Mouse (Mus musculus): Measurements from ENCODE around the gene Dars.

DNA sequence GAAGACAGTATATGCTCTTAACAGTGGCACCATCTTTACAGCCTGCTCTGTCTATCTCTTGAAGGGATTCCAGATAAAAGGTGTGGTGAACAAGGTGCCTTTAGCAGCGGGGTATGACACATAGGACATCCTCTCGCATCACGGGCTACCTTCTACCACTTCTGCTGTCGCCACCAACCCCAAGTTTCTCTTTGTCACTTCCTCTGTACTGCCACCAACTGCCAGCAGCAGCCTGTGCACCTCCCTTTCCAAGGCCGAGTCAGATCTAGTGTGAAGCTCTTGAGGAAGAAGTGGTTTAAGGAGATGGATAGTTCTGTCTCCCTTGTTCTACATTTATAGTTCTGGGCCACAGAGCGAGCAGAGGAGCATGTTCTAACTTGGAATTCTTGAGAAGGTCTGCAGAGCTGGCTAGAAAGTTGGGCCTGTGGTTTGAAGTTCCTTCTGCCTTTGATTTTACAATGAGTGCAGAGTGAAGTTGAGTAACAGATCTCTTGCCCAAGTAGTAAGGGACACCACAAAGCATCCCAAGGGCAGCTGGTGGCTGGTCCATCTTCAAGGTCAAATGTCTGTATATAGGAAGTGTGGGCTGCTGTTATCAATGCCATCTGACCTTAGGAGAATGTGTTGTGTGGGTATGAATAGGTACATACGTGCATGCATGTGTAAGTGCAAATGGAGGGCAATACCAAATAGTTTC is 30.2 kb upstream of the Dars start:
- no peak for TF ChIP-seq CTCF (IDR thresholded peaks at IDR 0.05; ENCODE audit: low read depth)
- TF ChIP-seq EP300 (IDR thresholded peaks at IDR 0.05; ENCODE audit: low read depth), result no peak
